Mouse (Mus musculus) heart, postnatal 0 days (tissue): ENCODE measurements around the gene Ndufv2. TPM values are rescaled to one million over a fixed set of nuclear protein-coding genes. Genes with fewer than 3 reads are reported as not detected.
A peak's percentile ranks its signal among the peaks of the same experiment; 100 is the strongest.

Experiments used
- ATAC-seq: fragments of 200-750 bp; cut with Nextera tagmentation; 2 replicates; pipeline ENCODE4 v1.8.0; 2017; ENCODE audit warnings: low read depth, moderate number of reproducible peaks, moderate library complexity; ENCODE audit not compliant: insufficient read depth
- DNase-seq: peaks from one replicate; pipeline ENCODE4 v3.0.0-alpha.2; 2016; ENCODE audit warnings: low spot score
- H3K27ac ChIP-seq: fragments of 300-500 bp; sonication (generic); 2 replicates; pipeline ENCODE4 v1.5.1; 2014; ENCODE audit warnings: low read depth, mild to moderate bottlenecking
- H3K27me3 ChIP-seq: fragments of 300-500 bp; sonication (generic); 2 replicates; pipeline ENCODE4 v1.6.1; 2014; ENCODE audit warnings: low read length, mixed read lengths; ENCODE audit not compliant: control insufficient read depth, insufficient read depth
- H3K36me3 ChIP-seq: fragments of 300-500 bp; sonication (generic); replicated peaks from 2 replicates; pipeline ENCODE4 v1.6.1; 2014; ENCODE audit warnings: low read length, mixed read lengths; ENCODE audit not compliant: control insufficient read depth, insufficient read depth
- H3K4me1 ChIP-seq: fragments of 300-500 bp; sonication (generic); 2 replicates; pipeline ENCODE4 v1.6.1; 2014; ENCODE audit warnings: antibody characterized with exemption; ENCODE audit not compliant: control insufficient read depth, insufficient read depth
- H3K4me2 ChIP-seq: fragments of 300-500 bp; sonication (generic); 2 replicates; pipeline ENCODE4 v1.6.1; 2014; ENCODE audit warnings: low read depth, mild to moderate bottlenecking, low read length, moderate library complexity
- H3K4me3 ChIP-seq: fragments of 300-500 bp; sonication (generic); 2 replicates; pipeline ENCODE4 v1.5.1; 2014; ENCODE audit warnings: low read depth, low read length
- H3K9ac ChIP-seq: fragments of 300-500 bp; sonication (generic); replicated peaks from 2 replicates; pipeline ENCODE4 v1.6.1; 2014; ENCODE audit warnings: low read depth, low read length, mixed read lengths
- H3K9me3 ChIP-seq: fragments of 300-500 bp; sonication (generic); replicated peaks from 2 replicates; pipeline ENCODE4 v1.6.1; 2016; ENCODE audit warnings: low read length; ENCODE audit not compliant: control insufficient read depth
- CTCF ChIP-seq: IDR thresholded peaks from 2 replicates; pipeline ENCODE4 v1.5.1; 2016; ENCODE audit warnings: antibody characterized with exemption, control low read depth, low read depth
- EP300 ChIP-seq: IDR thresholded peaks from 2 replicates; pipeline ENCODE4 v1.6.1; 2016; ENCODE audit warnings: antibody characterized with exemption, low read depth
- WGBS: fragments of 180-500 bp; shearing (Covaris S2); extraction: QIAGEN DNeasy Blood & Tissue Kit; methylation state at CpG from one replicate; pipeline ENCODE4 v1.1.7; 2014; 5-methylcytosine and 5-hydroxymethylcytosine counted together
- polyA plus RNA-seq: library from polyadenylated mRNA; unstranded; fragments of >200 nt; fragmentation: Nextera tagmentation; extraction: Ambion mirVana; gene quantifications from 2 replicates; pipeline ENCODE4 v1.2.1, GENCODE M21; 2015
- total RNA-seq: library from RNA; depleted of rRNA; stranded (reverse); fragments of >200 nt; gene quantifications from 2 replicates; pipeline ENCODE4 v1.2.3, GENCODE M21; 2014; ENCODE audit warnings: low replicate concordance; rRNA removed

The Ndufv2 gene
- total RNA-seq (249 and 285 TPM in 2 replicates), polyA plus RNA-seq (1,231 and 1,304 TPM in 2 replicates)

DNA sequence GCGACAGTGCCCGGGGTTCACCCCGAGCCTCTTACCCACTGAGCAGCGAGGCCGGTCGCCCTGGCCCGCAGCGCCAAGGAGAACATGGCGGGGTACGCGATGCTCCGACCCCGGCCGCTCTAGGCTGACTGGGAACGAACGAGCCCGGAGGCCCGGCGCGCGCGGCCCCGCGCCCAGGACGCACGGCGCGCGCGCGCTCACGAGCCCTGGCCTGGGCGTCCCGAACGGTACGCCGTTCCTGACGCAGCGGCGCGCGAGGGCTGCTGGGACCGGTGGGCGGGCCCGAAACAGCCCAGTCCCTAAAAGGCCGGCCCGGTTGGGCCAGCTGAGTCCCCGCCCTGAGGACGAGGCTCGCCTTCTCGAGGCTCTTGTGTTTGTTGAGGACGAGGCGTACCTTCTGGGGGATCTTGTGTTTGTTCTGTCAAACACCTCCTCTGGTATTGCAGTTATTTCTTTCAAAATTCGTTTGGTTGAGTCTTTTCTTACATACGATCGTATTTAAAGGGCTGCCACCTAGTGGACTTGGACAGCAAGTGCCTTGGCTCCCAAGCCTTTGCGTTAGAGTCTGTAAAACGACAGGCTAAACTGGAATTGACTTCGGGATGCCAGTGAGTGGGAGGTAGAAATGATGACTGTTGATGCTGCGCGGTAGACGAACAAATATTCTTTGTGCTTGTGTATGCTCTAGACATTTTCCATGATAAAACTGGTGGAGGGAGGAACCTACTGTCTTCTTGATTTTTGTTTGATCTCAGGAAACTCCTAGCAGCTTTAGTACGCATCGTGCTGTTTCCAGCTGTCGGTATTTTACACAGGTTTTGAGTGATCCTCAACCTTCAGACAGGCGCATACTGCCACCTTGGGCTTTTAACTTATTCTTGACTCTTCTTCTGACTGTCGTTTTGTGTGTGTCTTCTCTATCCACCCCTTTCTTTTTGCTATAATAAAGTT is at the start of gene Ndufv2:
Ndufv2 (minus strand) TSS at position 180 of the 951 bp plus-strand sequence.
- DNase-seq = peak; percentile 94
- TF ChIP-seq EP300 (peak; percentile 52; the same call in 1 of the 2 replicates), CTCF (peak; percentile 76)

DNA sequence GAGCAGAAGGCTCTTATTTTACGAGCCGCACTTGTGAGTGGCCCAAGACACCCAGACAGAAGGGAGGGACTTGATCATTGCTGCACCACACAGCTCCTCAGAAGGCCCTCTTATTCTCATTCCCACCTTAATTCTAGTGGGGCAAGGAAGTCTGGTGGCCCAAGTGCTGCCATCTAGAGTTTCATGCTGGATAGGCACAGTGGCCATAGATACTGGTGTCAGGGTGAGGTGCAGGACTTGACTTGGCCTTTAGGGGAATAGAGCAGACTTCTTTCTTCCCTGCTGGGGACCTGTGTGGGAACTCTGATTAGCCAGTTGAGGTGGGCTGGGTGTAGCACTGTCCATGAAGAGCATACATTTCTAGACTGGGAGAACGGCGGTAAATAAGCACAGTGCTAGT is 29.9 kb upstream of the Ndufv2 start:
- TF ChIP-seq CTCF (peak; percentile 16), EP300 (no peak)
- Histone ChIP-seq H3K4me3 (no peak overlapping the region), H3K36me3 (peaks cover 74% of the 10 kb centered on the region), H3K4me1 (no peaks in the 10 kb centered on the region), H3K27ac (no peak overlapping the region), H3K9me3 (peaks cover 12% of the 10 kb centered on the region; the same call in 1 of the 2 replicates), H3K27me3 (no peaks in the 10 kb centered on the region), H3K4me2 (no peak overlapping the region), H3K9ac (no peak overlapping the region)
- no peak for DNase-seq
- ATAC-seq = no peak; the same call in 1 of the 2 replicates
- WGBS = 95% methylated on average over 4 of the region's 4 CpGs

More for the DNA sequence above, at the start of gene Ndufv2:
- H3K9ac ChIP-seq = peak within 1 kb of the TSS; percentile 91
- peaks cover 7% of the 10 kb centered on the region for H3K4me1 ChIP-seq
- no peaks in the 10 kb centered on the region for H3K36me3 ChIP-seq
- H3K27me3 ChIP-seq = no peaks in the 10 kb centered on the region
- no peaks in the 10 kb centered on the region for H3K9me3 ChIP-seq
- peak within 1 kb of the TSS; percentile 78 for H3K4me2 ChIP-seq
- peak; percentile 99 for ATAC-seq
- H3K4me3 ChIP-seq = peak within 1 kb of the TSS; percentile 76
- under 1% methylated on average over 67 of the region's 67 CpGs for WGBS
- H3K27ac ChIP-seq = peak within 1 kb of the TSS; percentile 95

- 96% methylated on average over 9 of the region's 9 CpGs for WGBS
- H3K4me2 ChIP-seq = no peak overlapping the region
- H3K27ac ChIP-seq = no peak overlapping the region
- H3K4me3 ChIP-seq = no peak overlapping the region
- H3K9me3 ChIP-seq = peaks cover 12% of the 10 kb centered on the region; the same call in 1 of the 2 replicates
- DNase-seq = no peak
- H3K36me3 ChIP-seq = peaks cover 67% of the 10 kb centered on the region
- H3K4me1 ChIP-seq = no peaks in the 10 kb centered on the region
- TF ChIP-seq EP300 (no peak), CTCF (no peak)
- no peak overlapping the region for H3K9ac ChIP-seq
- no peak for ATAC-seq
- H3K27me3 ChIP-seq = no peaks in the 10 kb centered on the region
Observed at GRCm38 (mm10) chr17:66130371-66130770, 29.0 kb upstream of the Ndufv2 start.

DNA sequence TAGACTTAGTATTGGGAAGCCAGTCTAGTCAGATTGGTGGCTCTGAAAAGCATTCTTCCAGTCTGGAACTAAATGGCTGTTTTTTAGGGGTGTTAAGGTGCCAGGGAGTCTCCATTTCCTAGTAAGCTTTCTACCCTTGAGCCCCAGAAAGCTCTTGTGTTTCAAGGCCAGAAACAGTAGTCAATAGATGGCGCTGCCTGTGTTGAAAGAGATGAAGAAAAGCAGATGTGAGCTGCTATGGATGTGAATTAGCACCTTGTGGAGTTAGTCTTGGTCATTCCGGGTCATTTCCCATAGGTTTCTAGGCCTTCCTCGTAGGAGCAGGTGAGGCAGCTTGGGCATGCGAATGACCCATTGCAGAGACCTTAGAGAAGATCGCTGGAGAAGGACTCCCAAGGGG is 23.9 kb upstream of the Ndufv2 start:
- no peak overlapping the region for H3K4me3 ChIP-seq

GRCm38 (mm10) chr17:66123816-66124610 is 22.7 kb upstream of the Ndufv2 start:
- ATAC-seq = 0 out of 2 replicates have a peak, but pooled peaks have one; percentile 10

More for the DNA sequence above, 23.9 kb upstream of the Ndufv2 start:
- Histone ChIP-seq H3K27me3 (no peaks in the 10 kb centered on the region), H3K4me2 (no peak overlapping the region), H3K4me1 (peaks cover 6% of the 10 kb centered on the region), H3K36me3 (peaks cover 23% of the 10 kb centered on the region), H3K9ac (no peak overlapping the region), H3K27ac (no peak overlapping the region), H3K9me3 (no peaks in the 10 kb centered on the region)
- ATAC-seq (no peak), DNase-seq (peak; percentile 31)
- TF ChIP-seq CTCF (peak; percentile 25; the same call in 1 of the 2 replicates), EP300 (no peak)
- WGBS = 62% methylated on average over 5 of the region's 5 CpGs

More at GRCm38 (mm10) chr17:66123816-66124610, 22.7 kb upstream of the Ndufv2 start:
- peak overlapping the region; percentile 70 for H3K27ac ChIP-seq
- TF ChIP-seq EP300 = no peak
- TF ChIP-seq CTCF = no peak
- DNase-seq = no peak
- H3K9me3 ChIP-seq = no peaks in the 10 kb centered on the region
- H3K9ac ChIP-seq = peak overlapping the region; percentile 49
- H3K36me3 ChIP-seq = peaks cover 20% of the 10 kb centered on the region
- 1% methylated on average over 20 of the region's 20 CpGs for WGBS
- peaks cover 6% of the 10 kb centered on the region for H3K4me1 ChIP-seq
- H3K4me3 ChIP-seq = peak overlapping the region; percentile 70
- H3K27me3 ChIP-seq = no peaks in the 10 kb centered on the region
- H3K4me2 ChIP-seq = peak overlapping the region; percentile 76
